Mouse (Mus musculus): ENCODE measurements around the gene Leng8.
A peak's percentile ranks its signal among the peaks of the same experiment; 100 is the strongest.
"Not testable (repeated sequence)": the region's sequence is repeated elsewhere in the genome, so short reads cannot be mapped to it uniquely, and the experiment has no call there.

Leng8 gene

GRCm38 (mm10) chr7:4147371-4147770 lies 10.5 kb downstream of the Leng8 start:
- DNase-seq (ENCODE audit: low spot score in 2 of 2), result peak; percentile 10 to 27

DNA sequence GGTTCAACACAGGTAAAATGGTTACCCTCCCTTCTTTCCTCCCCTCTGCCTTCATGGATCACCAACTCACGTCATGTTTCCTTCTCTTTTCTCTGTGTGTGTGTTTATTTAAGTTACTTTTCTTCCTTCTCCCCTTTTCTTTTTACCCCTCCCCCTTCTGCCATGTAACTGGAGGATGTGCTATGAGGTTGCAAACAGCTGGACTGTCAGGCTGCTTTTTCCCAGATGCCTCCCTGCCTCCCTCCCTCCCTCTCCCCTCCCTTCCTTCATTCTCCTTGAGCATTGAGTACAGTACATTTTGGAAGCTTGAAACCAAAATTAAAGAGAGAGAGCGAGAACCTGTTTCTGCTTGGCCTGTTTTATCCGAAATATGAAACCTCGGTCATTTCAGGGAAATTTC lies 11.0 kb downstream of the Leng8 start:
- no peak for DNase-seq (ENCODE audit: low spot score in 2 of 2)

DNA sequence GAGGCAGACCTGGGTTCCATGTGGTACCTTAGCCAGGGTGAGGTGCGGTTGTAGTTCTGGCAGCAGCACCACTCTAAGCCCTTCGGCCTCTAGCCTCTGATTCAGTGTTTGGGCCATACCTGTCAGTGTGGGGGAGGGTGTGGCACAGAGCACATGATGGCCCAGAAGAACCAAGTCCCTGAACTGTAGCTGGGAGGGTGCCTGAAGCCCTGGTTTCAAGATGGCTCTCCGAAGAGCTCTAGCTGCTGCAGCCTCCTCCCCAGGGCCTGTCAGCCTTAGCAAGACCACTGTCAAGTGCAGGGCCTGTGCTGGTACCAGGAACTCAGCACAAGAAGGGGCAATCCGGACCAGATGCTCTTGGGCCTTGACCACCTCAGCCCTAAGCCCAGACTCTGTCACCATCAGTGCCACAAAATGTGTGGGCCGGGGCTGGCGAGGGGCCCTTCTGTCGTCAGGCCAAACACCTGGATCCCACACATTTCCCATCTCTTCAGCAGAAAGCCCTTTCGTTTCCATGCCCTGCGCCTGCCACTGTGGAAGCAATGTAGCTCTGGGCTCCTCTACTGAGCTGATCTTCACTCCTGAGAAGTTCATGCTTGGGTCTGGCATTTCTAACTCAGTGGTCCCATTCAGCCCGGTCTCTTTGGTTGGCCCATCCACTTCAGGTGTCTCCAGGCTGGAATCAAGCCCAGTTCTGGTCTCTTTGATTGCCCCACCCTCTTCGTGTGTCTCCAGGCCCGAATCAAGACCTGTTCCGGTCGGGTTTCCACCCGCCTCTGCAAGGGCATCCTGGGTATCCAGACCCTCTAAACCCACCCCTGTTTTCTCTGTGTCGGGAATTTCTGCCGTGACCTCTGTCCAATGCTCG lies 11.7 kb downstream of the Leng8 start:
- peak; percentile 38 to 47 for DNase-seq (ENCODE audit: low spot score in 2 of 2)

GRCm38 (mm10) chr7:4149209-4150054 lies 12.6 kb downstream of the Leng8 start:
- DNase-seq (ENCODE audit: low spot score in 2 of 2), result peak; percentile 78 to 84

DNA sequence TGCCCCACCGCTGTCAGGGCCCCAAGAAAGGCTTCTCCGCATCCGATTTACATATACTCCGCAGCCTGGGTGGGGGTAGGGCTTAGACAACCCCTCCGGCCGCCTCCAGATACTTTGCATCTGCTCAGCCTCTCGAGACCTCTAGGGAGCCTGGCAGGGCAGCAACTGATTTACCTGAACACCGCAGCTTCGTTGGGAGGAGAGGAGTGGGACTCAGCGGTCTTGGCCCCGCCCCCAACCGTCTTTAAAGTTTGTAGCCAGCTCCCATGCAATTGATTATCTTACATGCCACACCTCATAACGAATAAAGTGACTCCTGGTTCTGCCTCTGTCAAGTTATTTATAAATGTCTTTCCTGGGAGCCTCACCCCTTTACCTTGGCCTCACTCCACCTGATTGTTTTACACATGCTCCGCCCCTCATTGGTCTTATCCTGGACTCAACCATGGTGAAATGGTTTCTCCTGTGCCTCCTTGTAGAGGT lies 13.3 kb downstream of the Leng8 start, which contains the start of gene Leng9:
TSS of gene Leng9 (minus strand) at position 316 of the 483 bp plus-strand sequence.
- DNase-seq (ENCODE audit: low spot score in 2 of 2), result peak; percentile 55 to 61

GRCm38 (mm10) chr7:4150811-4151221 lies 14.0 kb downstream of the Leng8 start:
- DNase-seq (ENCODE audit: low spot score in 2 of 2), result peak; percentile 28 to 38

- DNase-seq (ENCODE audit: low spot score in 2 of 2), result peak in 1 of 2 experiments; percentile 32
These were observed 14.4 kb downstream of the Leng8 start for GRCm38 (mm10) chr7:4151241-4151640.

GRCm38 (mm10) chr7:4154356-4154755 lies 17.5 kb downstream of the Leng8 start:
- DNase-seq (ENCODE audit: low spot score in 2 of 2), result no peak

GRCm38 (mm10) chr7:4154976-4155375 lies 18.1 kb downstream of the Leng8 start:
- no peak for DNase-seq (ENCODE audit: low spot score in 2 of 2)

DNA sequence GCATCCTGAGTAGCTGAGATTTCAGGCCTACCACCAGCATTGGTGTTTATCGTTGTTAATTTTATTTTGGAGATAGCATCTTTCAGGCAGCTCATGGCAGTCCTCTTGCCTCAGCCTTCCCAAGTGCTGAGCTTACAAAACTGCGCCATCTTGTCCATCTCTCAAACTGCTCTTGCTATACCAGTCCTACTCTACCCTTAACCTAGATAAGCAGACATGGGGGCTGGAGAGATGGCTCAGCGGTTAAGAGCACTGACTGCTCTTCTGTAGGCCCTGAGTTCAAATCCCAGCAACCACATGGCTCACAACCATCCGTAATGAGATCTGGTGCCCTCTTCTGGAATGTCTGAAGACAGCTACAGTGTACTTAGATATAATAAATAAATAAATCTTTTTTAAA lies 24.8 kb downstream of the Leng8 start:
- DNase-seq (ENCODE audit: low spot score in 2 of 2), result not testable (repeated sequence)

- DNase-seq (ENCODE audit: low spot score in 2 of 2), result no peak
These were observed 26.8 kb downstream of the Leng8 start for GRCm38 (mm10) chr7:4163571-4164072.

- no peak for DNase-seq (ENCODE audit: low spot score in 2 of 2)
These were observed 27.5 kb downstream of the Leng8 start, which contains the start of gene Cdc42ep5 for GRCm38 (mm10) chr7:4164090-4164910. Cdc42ep5 (minus strand) TSS chr7:4164860.

GRCm38 (mm10) chr7:4165286-4165685 lies 28.4 kb downstream of the Leng8 start:
- DNase-seq (ENCODE audit: low spot score in 2 of 2), result no peak

DNA sequence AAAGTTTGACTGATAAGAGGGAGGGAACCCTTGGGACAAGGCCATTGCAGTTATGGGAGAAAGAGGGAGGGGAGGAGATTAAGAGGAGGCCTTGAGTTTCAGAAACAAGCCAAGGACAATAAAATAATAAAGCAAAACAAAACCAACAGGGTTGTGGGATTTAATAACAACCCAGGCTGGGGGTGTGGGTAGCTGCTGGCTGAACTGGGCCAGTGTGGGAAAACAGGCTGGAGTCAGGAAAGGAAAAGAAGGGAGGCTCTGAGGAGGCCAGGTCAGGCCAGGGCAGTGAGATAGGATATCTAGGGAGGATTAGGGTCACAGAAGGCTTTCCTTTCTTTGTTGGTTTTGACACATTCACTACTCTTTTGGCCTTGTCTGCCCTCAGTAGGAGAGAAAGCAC lies 30.3 kb downstream of the Leng8 start:
- no peak for DNase-seq (ENCODE audit: low spot score in 2 of 2)

GRCm38 (mm10) chr7:4170193-4170938 lies 33.5 kb downstream of the Leng8 start:
- DNase-seq (ENCODE audit: low spot score in 2 of 2), result no peak

GRCm38 (mm10) chr7:4178438-4178837 lies 41.6 kb downstream of the Leng8 start:
- DNase-seq (ENCODE audit: low spot score in 2 of 2), result no peak

All from frontal cortex, postnatal 10 days (tissue).